Mouse (Mus musculus): ENCODE results near the gene Rps2.

- TF ChIP-seq POLR2A (IDR thresholded peaks at IDR 0.05; ENCODE audit: borderline replicate concordance, low read depth, low read length) (no peak), CTCF (IDR thresholded peaks at IDR 0.05; ENCODE audit: low read depth, low read length) (no peak)
Observed at GRCm38 (mm10) chr17:24669545-24670245, 48.2 kb upstream of the Rps2 start, which contains the start of gene Zfp598.
